Mouse (Mus musculus) MEL (cell line): ENCODE measurements at regions not wholly inside any gene's neighbourhood (a gene's known extent, or its start where the extent isn't known, plus 50 kb on each side); places are given as distances from the start of the nearest gene placed in this dataset.

Experiments
- DNase-seq: peaks from one replicate; pipeline ENCODE4 v3.0.0; 2011; ENCODE audit warnings: low read depth, low spot score
- H3K27ac ChIP-seq: 2 replicates; pipeline ENCODE4 v1.5.1; 2012; ENCODE audit warnings: low read depth, mild to moderate bottlenecking, control low read depth, low read length, moderate library complexity; ENCODE audit not compliant: control insufficient read depth
- H3K27me3 ChIP-seq, 2 experiments: fragments of 150-350 bp in 1 of 2; sonication (generic) in 1 of 2; 2 replicates each; pipeline ENCODE4 v1.6.1; 2012; ENCODE audit warnings: low read length in 2 of 2, mild to moderate bottlenecking in 2 of 2, improper control_type of control experiment in 1 of 2, moderate library complexity in 1 of 2; ENCODE audit not compliant: insufficient read depth in 2 of 2, control insufficient read depth in 1 of 2
- H3K36me3 ChIP-seq, 2 experiments: 2 replicates each; pipeline ENCODE4 v1.6.1; 2012 to 2014; ENCODE audit warnings: low read length in 2 of 2, improper control_type of control experiment in 1 of 2, inconsistent platforms in 1 of 2, mild to moderate bottlenecking in 1 of 2; ENCODE audit not compliant: insufficient read depth in 2 of 2, control insufficient read depth in 1 of 2
- H3K4me1 ChIP-seq, 2 experiments: fragments of 150-350 bp in 1 of 2; sonication (generic) in 1 of 2; 2 replicates each; pipeline ENCODE4 v1.6.1; 2012; ENCODE audit warnings: low read length in 2 of 2, improper control_type of control experiment in 1 of 2, mild to moderate bottlenecking in 1 of 2; ENCODE audit not compliant: insufficient read depth in 2 of 2, control insufficient read depth in 1 of 2
- H3K4me3 ChIP-seq, 2 experiments: fragments of 150-350 bp in 1 of 2; sonication (generic) in 1 of 2; 2 replicates each; pipeline ENCODE4 v1.5.1; 2012; ENCODE audit warnings: low read depth in 2 of 2, low read length in 2 of 2, mild to moderate bottlenecking in 2 of 2, moderate library complexity in 2 of 2, control low read depth in 1 of 2, improper control_type of control experiment in 1 of 2; ENCODE audit not compliant: control insufficient read depth in 1 of 2, insufficient read depth in 1 of 2
- H3K79me2 ChIP-seq: 2 replicates; pipeline ENCODE4 v1.6.1; 2012; ENCODE audit warnings: mild to moderate bottlenecking, low read length, moderate library complexity; ENCODE audit not compliant: control insufficient read depth, poor library complexity, insufficient read depth
- H3K9ac ChIP-seq: 2 replicates; pipeline ENCODE4 v1.6.1; 2012; ENCODE audit warnings: low read depth, mild to moderate bottlenecking, control low read depth, low read length, moderate library complexity; ENCODE audit not compliant: control insufficient read depth, poor library complexity, severe bottlenecking
- H3K9me3 ChIP-seq: fragments of 150-350 bp; sonication (generic); replicated peaks from 2 replicates; pipeline ENCODE4 v1.6.1; 2012; ENCODE audit warnings: mild to moderate bottlenecking, low read length, improper control_type of control experiment, moderate library complexity; ENCODE audit not compliant: insufficient read depth
- CHD1 ChIP-seq: IDR thresholded peaks from 2 replicates; pipeline ENCODE4 v1.6.1; 2012; ENCODE audit warnings: low read depth, mild to moderate bottlenecking, inconsistent platforms, low read length, improper control_type of control experiment
- GATA1 ChIP-seq: IDR thresholded peaks from 2 replicates; pipeline ENCODE4 v1.6.1; 2011; ENCODE audit warnings: low read depth, low read length, improper control_type of control experiment
- JUND ChIP-seq: IDR thresholded peaks from 2 replicates; pipeline ENCODE4 v1.6.1; 2011; ENCODE audit warnings: low read depth, mild to moderate bottlenecking, improper control_type of control experiment, low read length
- KAT2A ChIP-seq: conservative IDR thresholded peaks from 2 replicates; pipeline ENCODE4 v1.6.1; 2012; ENCODE audit warnings: low read depth, low read length, improper control_type of control experiment, inconsistent platforms
- MAFK ChIP-seq: IDR thresholded peaks from 2 replicates; pipeline ENCODE4 v1.6.1; 2011; ENCODE audit warnings: low read depth, mild to moderate bottlenecking, low read length, improper control_type of control experiment, borderline replicate concordance
- MYB ChIP-seq: IDR thresholded peaks from 2 replicates; pipeline ENCODE4 v1.6.1; 2011; ENCODE audit warnings: mild to moderate bottlenecking, low read depth, low read length, improper control_type of control experiment
- NELFE ChIP-seq: IDR thresholded peaks from 2 replicates; pipeline ENCODE4 v1.6.1; 2011; ENCODE audit warnings: low read depth, low read length, improper control_type of control experiment
- NRF1 ChIP-seq: IDR thresholded peaks from 2 replicates; pipeline ENCODE4 v1.6.1; 2014; ENCODE audit warnings: low read depth, mild to moderate bottlenecking, inconsistent platforms, low read length, improper control_type of control experiment, moderate library complexity; ENCODE audit not compliant: poor library complexity, insufficient read depth, severe bottlenecking
- POLR2AphosphoS2 ChIP-seq: IDR thresholded peaks from 2 replicates; pipeline ENCODE4 v1.6.1; 2011; ENCODE audit warnings: low read length, improper control_type of control experiment
- POLR2AphosphoS5 ChIP-seq: IDR thresholded peaks from 2 replicates; pipeline ENCODE4 v1.6.1; 2012; ENCODE audit warnings: low read depth, borderline replicate concordance, mild to moderate bottlenecking, inconsistent platforms, low read length, moderate library complexity, mixed read lengths
- RCOR1 ChIP-seq: IDR thresholded peaks from 2 replicates; pipeline ENCODE4 v1.6.1; 2012; ENCODE audit warnings: low read depth, mild to moderate bottlenecking, inconsistent platforms, low read length, improper control_type of control experiment
- SIN3A ChIP-seq: IDR thresholded peaks from 2 replicates; pipeline ENCODE4 v1.6.1; 2012; ENCODE audit warnings: low read length, improper control_type of control experiment, inconsistent platforms
- SMC3 ChIP-seq: IDR thresholded peaks from 2 replicates; pipeline ENCODE4 v1.6.1; 2011; ENCODE audit warnings: low read depth, low read length, improper control_type of control experiment
- USF2 ChIP-seq, 2 experiments: IDR thresholded peaks; 2 replicates each; pipeline ENCODE4 v1.6.1; 2011 to 2012; ENCODE audit warnings: improper control_type of control experiment in 2 of 2, low read length in 2 of 2, borderline replicate concordance in 1 of 2, inconsistent platforms in 1 of 2, low read depth in 1 of 2, mild to moderate bottlenecking in 1 of 2; ENCODE audit not compliant: insufficient read depth in 1 of 2
- ZKSCAN1 ChIP-seq: IDR thresholded peaks from 2 replicates; pipeline ENCODE4 v1.6.1; 2012; ENCODE audit warnings: low read depth, mild to moderate bottlenecking, inconsistent platforms, low read length, improper control_type of control experiment, moderate library complexity
- ZMIZ1 ChIP-seq: IDR thresholded peaks from 2 replicates; pipeline ENCODE4 v1.6.1; 2012; ENCODE audit warnings: low read depth, mild to moderate bottlenecking, inconsistent platforms, low read length, improper control_type of control experiment, moderate library complexity

GRCm38 (mm10) chr3:20777883-20778282, 410.9 kb upstream of the Agtr1b start:
- Histone ChIP-seq H3K79me2 (no peaks in the 10 kb centered on the region), H3K27me3 (no peaks in the 10 kb centered on the region), H3K9ac (no peak overlapping the region), H3K27ac (no peak overlapping the region), H3K9me3 (no peaks in the 10 kb centered on the region), H3K4me1 (no peaks in the 10 kb centered on the region), H3K36me3 (no peaks in the 10 kb centered on the region)
- DNase-seq: no peak
- TF ChIP-seq RCOR1: no peak
- TF ChIP-seq MAFK: no peak
- no peak for TF ChIP-seq KAT2A
- TF ChIP-seq SMC3: no peak
- TF ChIP-seq ZKSCAN1: no peak
- TF ChIP-seq USF2 (IDR thresholded peaks at IDR 0.05; ENCODE audit: borderline replicate concordance in 1 of 2, insufficient read depth in 1 of 2, low read depth in 1 of 2, low read length in 2 of 2): no peak
- no peak for TF ChIP-seq POLR2AphosphoS5
- no peak for TF ChIP-seq GATA1
- TF ChIP-seq NRF1: no peak
- TF ChIP-seq, all 39 proteins: peak for 0
- no peak overlapping the region for H3K4me3 ChIP-seq

- H3K27ac ChIP-seq: no peak overlapping the region
- no peak for TF ChIP-seq ZKSCAN1
- no peak for TF ChIP-seq POLR2AphosphoS2
- TF ChIP-seq ZMIZ1: no peak
- no peak for TF ChIP-seq MYB
- TF ChIP-seq SIN3A: no peak
- no peak for TF ChIP-seq CHD1
- TF ChIP-seq NELFE: no peak
- no peak for TF ChIP-seq JUND
- no peak for TF ChIP-seq KAT2A
- no peaks in the 10 kb centered on the region for H3K36me3 ChIP-seq
- no peaks in the 10 kb centered on the region for H3K79me2 ChIP-seq
- no peak for DNase-seq
- no peaks in the 10 kb centered on the region for H3K9me3 ChIP-seq
- H3K9ac ChIP-seq: no peak overlapping the region
- no peaks in the 10 kb centered on the region for H3K27me3 ChIP-seq
- H3K4me3 ChIP-seq: no peak overlapping the region
- no peaks in the 10 kb centered on the region for H3K4me1 ChIP-seq
Measured at GRCm38 (mm10) chr3:20776964-20777304, 410.0 kb upstream of the Agtr1b start.
